Mouse (Mus musculus): ENCODE results near the gene Arg1. TPM values are rescaled to one million over a fixed set of nuclear protein-coding genes. Genes with fewer than 3 reads are reported as not detected.

Gene Arg1
- total and polyA plus RNA-seq, 3 experiments = 0.06 TPM; not detected in 2

DNA sequence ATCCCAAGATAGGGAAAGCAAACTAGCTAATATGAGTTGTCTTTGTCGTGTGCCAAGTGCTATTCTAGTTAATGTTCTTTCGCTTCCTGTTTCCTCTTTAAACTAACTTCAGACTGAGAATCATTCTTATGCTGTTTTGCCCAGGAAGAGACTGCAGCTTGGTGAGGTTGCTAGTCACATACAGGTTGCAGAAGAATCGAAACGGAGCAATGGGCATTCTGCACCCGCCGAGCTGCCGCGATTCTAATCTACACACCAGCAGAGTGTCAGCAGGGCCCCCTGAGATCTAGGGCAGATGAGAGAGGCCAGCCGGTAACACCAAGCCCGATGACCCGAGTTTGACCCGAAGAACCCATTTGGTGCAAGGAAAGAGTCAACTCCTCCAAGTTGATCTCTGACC is 788 bp upstream of the Arg1 start:
- Histone ChIP-seq H3K9ac (ENCODE audit: low read depth, low read length) (no peak overlapping the region), H3K4me1 (ENCODE audit: control insufficient read depth, insufficient read depth, low read length) (peaks cover 1% of the 10 kb centered on the region), H3K27me3 (ENCODE audit: control insufficient read depth, insufficient read depth, low read length) (no peaks in the 10 kb centered on the region), H3K36me3 (ENCODE audit: control insufficient read depth, insufficient read depth, low read length) (no peaks in the 10 kb centered on the region), H3K27ac (no peak overlapping the region), H3K4me3 (no peak overlapping the region), H3K79me2 (replicated peaks; ENCODE audit: control insufficient read depth, insufficient read depth, low read length) (no peaks in the 10 kb centered on the region)
- intact Hi-C loops (cut with DNase I) = no loop called here
- 14% methylated on average over 12 of the region's 12 CpGs for WGBS
- TF ChIP-seq EP300 (IDR thresholded peaks at IDR 0.05; ENCODE audit: insufficient read depth, low read depth, low read length) (no peak), POLR2A (IDR thresholded peaks at IDR 0.05; ENCODE audit: insufficient read depth, low read depth, low read length) (no peak), CTCF (IDR thresholded peaks at IDR 0.05) (no peak)
- peak; percentile 9 to 25 for DNase-seq

DNA sequence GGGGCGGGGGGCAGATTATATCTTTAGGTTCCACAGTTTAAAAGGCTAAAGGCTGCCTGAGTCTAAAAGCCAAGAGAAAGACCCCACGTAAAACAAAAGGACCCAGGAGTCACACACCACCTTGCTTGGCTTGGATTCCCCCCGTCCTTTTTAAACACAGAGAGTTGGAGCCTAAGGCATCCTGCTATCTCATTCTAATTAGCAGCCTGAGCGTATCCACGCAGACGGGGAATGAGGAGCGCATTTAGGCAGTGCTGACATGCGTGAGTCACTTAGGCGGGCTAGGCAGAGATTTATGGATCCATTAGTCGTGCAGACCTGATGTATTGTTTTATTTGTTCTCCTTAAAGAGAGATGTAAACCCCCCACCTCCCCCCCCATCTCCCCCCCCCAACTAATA is 904 bp downstream of the Arg1 start:
- TF ChIP-seq POLR2A (IDR thresholded peaks at IDR 0.05; ENCODE audit: insufficient read depth, low read depth, low read length) (no peak), EP300 (IDR thresholded peaks at IDR 0.05; ENCODE audit: insufficient read depth, low read depth, low read length) (no peak), CTCF (IDR thresholded peaks at IDR 0.05) (no peak)
- H3K4me1 ChIP-seq (ENCODE audit: control insufficient read depth, insufficient read depth, low read length) = peaks cover 1% of the 10 kb centered on the region
- no peak overlapping the region for H3K9ac ChIP-seq (ENCODE audit: low read depth, low read length)
- H3K27me3 ChIP-seq (ENCODE audit: control insufficient read depth, insufficient read depth, low read length) = no peaks in the 10 kb centered on the region
- no peaks in the 10 kb centered on the region for H3K79me2 ChIP-seq (replicated peaks; ENCODE audit: control insufficient read depth, insufficient read depth, low read length)
- no peak overlapping the region for H3K4me3 ChIP-seq
- intact Hi-C loops (cut with DNase I) = no loop called here
- H3K36me3 ChIP-seq (ENCODE audit: control insufficient read depth, insufficient read depth, low read length) = no peaks in the 10 kb centered on the region
- 73% methylated on average over 10 of the region's 10 CpGs for WGBS
- no peak for DNase-seq
- no peak overlapping the region for H3K27ac ChIP-seq

DNA sequence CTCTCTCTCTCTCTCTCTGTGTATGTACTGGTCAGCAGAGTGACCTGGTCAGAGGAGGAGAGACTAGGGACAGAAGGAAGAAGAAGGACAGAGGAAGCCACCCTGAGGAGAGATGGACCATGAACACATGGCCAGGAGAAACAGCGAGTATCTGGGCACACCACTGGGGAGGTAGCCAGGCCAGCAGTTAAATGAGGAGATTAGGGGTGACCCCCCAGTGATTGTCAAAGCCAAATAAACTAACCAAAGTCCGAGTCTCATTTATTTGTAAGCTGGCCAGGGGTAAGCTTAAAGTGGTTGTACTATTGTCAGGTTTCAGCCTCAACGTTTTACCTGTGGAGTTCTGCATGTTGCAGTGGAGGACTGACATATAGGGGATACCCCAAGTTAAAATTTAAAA is 3.0 kb downstream of the Arg1 start:
- no peak overlapping the region for H3K9ac ChIP-seq (ENCODE audit: low read depth, low read length)
- H3K79me2 ChIP-seq (replicated peaks; ENCODE audit: control insufficient read depth, insufficient read depth, low read length) = no peaks in the 10 kb centered on the region
- intact Hi-C loops (cut with DNase I) = no loop called here
- peaks cover 1% of the 10 kb centered on the region for H3K4me1 ChIP-seq (ENCODE audit: control insufficient read depth, insufficient read depth, low read length)
- no peak for TF ChIP-seq POLR2A (IDR thresholded peaks at IDR 0.05; ENCODE audit: insufficient read depth, low read depth, low read length)
- TF ChIP-seq EP300 (IDR thresholded peaks at IDR 0.05; ENCODE audit: insufficient read depth, low read depth, low read length) = no peak
- no peak for TF ChIP-seq CTCF (IDR thresholded peaks at IDR 0.05)
- no peaks in the 10 kb centered on the region for H3K27me3 ChIP-seq (ENCODE audit: control insufficient read depth, insufficient read depth, low read length)
- no peak for DNase-seq
- no peaks in the 10 kb centered on the region for H3K36me3 ChIP-seq (ENCODE audit: control insufficient read depth, insufficient read depth, low read length)
- H3K4me3 ChIP-seq = no peak overlapping the region
- 72% methylated on average over 3 of the region's 3 CpGs for WGBS
- H3K27ac ChIP-seq = no peak overlapping the region

DNA sequence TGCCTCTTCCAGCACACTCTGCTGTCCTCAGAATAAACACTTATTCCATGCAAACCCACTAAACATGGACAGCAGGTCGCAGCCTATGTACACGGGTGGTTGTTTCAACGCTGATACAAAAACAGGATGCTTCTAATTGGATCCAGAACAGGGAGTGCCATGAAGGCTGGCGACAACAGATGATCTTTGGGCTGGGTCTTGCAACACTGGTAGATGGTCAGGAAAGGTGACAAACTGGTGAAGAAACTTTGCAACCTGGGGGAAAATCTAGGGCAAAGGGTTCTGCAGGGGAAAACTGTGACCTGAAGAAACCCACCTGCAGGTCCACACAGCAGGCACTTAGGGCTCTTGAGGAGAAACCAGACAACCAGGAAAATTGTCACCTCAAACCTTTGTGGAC is 4.3 kb downstream of the Arg1 start:
- TF ChIP-seq POLR2A (IDR thresholded peaks at IDR 0.05; ENCODE audit: insufficient read depth, low read depth, low read length) = no peak
- TF ChIP-seq CTCF (IDR thresholded peaks at IDR 0.05) = no peak
- no peak for TF ChIP-seq EP300 (IDR thresholded peaks at IDR 0.05; ENCODE audit: insufficient read depth, low read depth, low read length)
- WGBS = 81% methylated on average over 4 of the region's 4 CpGs
- intact Hi-C loops (cut with DNase I) = no loop called here
- DNase-seq = no peak
- Histone ChIP-seq H3K27ac (no peak overlapping the region), H3K27me3 (ENCODE audit: control insufficient read depth, insufficient read depth, low read length) (no peaks in the 10 kb centered on the region), H3K79me2 (replicated peaks; ENCODE audit: control insufficient read depth, insufficient read depth, low read length) (no peaks in the 10 kb centered on the region), H3K36me3 (ENCODE audit: control insufficient read depth, insufficient read depth, low read length) (no peaks in the 10 kb centered on the region), H3K4me3 (no peak overlapping the region), H3K9ac (ENCODE audit: low read depth, low read length) (no peak overlapping the region), H3K4me1 (ENCODE audit: control insufficient read depth, insufficient read depth, low read length) (peaks cover 1% of the 10 kb centered on the region)

DNA sequence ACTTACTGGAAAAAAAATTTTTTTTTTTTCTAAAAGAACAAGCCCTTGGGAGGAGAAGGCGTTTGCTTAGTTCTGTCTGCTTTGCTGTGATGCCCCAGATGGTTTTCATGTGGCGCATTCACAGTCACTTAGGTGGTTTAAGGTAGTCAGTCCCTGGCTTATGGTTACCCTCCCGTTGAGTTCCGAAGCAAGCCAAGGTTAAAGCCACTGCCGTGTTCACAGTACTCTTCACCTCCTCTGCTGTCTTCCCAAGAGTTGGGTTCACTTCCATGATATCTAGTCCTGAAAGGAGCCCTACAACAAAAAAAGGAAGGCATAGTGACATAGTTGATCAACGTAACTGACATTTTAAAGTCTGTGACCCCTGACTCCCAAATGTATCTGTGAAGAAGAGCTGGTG is 11.8 kb downstream of the Arg1 start:
- Histone ChIP-seq H3K4me3 (no peak overlapping the region), H3K79me2 (replicated peaks; ENCODE audit: control insufficient read depth, insufficient read depth, low read length) (no peaks in the 10 kb centered on the region), H3K36me3 (ENCODE audit: control insufficient read depth, insufficient read depth, low read length) (no peaks in the 10 kb centered on the region), H3K27ac (no peak overlapping the region), H3K4me1 (ENCODE audit: control insufficient read depth, insufficient read depth, low read length) (no peaks in the 10 kb centered on the region), H3K27me3 (ENCODE audit: control insufficient read depth, insufficient read depth, low read length) (no peaks in the 10 kb centered on the region), H3K9ac (ENCODE audit: low read depth, low read length) (no peak overlapping the region)
- no peak for TF ChIP-seq POLR2A (IDR thresholded peaks at IDR 0.05; ENCODE audit: insufficient read depth, low read depth, low read length)
- TF ChIP-seq CTCF (IDR thresholded peaks at IDR 0.05) = no peak
- no peak for TF ChIP-seq EP300 (IDR thresholded peaks at IDR 0.05; ENCODE audit: insufficient read depth, low read depth, low read length)
- intact Hi-C loops (cut with DNase I) = no loop called here
- no peak for DNase-seq
- 85% methylated on average over 6 of the region's 6 CpGs for WGBS

DNA sequence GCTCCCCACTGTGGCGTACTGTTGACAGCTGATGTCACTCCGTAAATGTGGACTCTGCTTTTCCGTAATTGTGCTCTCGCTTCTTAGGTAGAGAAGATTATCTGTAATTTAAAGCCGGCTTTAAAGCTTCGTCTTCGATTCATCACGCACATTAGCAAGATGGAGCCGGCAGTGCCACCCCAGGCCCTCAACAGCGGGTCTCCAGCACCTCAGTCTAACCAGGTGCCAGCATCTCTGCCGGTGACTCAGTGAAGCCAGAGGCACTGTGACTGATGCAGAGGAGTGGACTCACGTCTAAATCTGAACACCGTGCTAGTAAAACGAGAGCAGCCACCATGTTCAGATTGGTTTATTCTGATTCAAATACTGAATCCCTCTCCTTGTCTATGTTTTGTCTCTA is 14.7 kb downstream of the Arg1 start:
- TF ChIP-seq CTCF (IDR thresholded peaks at IDR 0.05) (no peak), POLR2A (IDR thresholded peaks at IDR 0.05; ENCODE audit: insufficient read depth, low read depth, low read length) (no peak), EP300 (IDR thresholded peaks at IDR 0.05; ENCODE audit: insufficient read depth, low read depth, low read length) (no peak)
- no peak for DNase-seq
- intact Hi-C loops (cut with DNase I) = no loop called here
- Histone ChIP-seq H3K9ac (ENCODE audit: low read depth, low read length) (no peak overlapping the region), H3K4me3 (no peak overlapping the region), H3K27me3 (ENCODE audit: control insufficient read depth, insufficient read depth, low read length) (no peaks in the 10 kb centered on the region), H3K27ac (no peak overlapping the region), H3K79me2 (replicated peaks; ENCODE audit: control insufficient read depth, insufficient read depth, low read length) (no peaks in the 10 kb centered on the region), H3K4me1 (ENCODE audit: control insufficient read depth, insufficient read depth, low read length) (no peaks in the 10 kb centered on the region), H3K36me3 (ENCODE audit: control insufficient read depth, insufficient read depth, low read length) (no peaks in the 10 kb centered on the region)
- 94% methylated on average over 14 of the region's 14 CpGs for WGBS
